Mouse (Mus musculus): Measurements from ENCODE around the gene 2010003K11Rik. TPM values are rescaled to one million over a fixed set of nuclear protein-coding genes. Genes with fewer than 3 reads are reported as not detected.
A peak's percentile ranks its signal among the peaks of the same experiment; 100 is the strongest.

The 2010003K11Rik gene
- polyA plus RNA-seq, 1 experiment from 2014 or later: 2.5 TPM

DNA sequence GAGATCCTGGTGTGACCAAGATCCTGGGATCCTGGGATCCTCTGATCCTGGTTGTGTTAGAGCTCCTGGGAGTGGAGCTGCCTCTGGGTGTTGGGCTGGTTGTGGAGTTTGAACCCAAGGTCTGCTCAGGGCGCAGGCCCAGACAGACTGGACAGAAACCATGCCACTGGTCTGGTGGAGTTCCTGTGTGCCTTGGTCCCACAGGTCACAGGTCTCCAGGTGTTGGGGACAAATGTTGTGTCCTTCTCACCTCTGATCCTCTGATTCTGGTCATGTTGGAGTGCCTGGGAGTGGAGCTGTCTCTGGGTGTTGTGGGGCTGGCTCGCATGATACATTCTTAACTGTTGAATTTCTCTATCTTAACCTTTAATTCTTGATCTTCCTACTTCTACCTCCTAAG lies 36.3 kb upstream of the 2010003K11Rik start:
- Histone ChIP-seq H3K9ac (ENCODE audit: low read length) (no peak overlapping the region), H3K27ac (ENCODE audit: low read length) (no peak overlapping the region), H3K36me3 (ENCODE audit: control insufficient read depth, insufficient read depth, low read length) (no peaks in the 10 kb centered on the region), H3K4me2 (ENCODE audit: low read depth, low read length) (no peak overlapping the region), H3K4me3 (replicated peaks; ENCODE audit: low read length) (no peak overlapping the region), H3K9me3 (replicated peaks; ENCODE audit: control insufficient read depth, low read length) (no peaks in the 10 kb centered on the region), H3K4me1 (ENCODE audit: control insufficient read depth, insufficient read depth, low read length) (no peaks in the 10 kb centered on the region), H3K27me3 (ENCODE audit: control insufficient read depth, insufficient read depth, low read length) (no peaks in the 10 kb centered on the region)
- 88% methylated on average over 2 of the region's 2 CpGs for WGBS
- no peak for ATAC-seq (ENCODE audit: insufficient read depth, low FRiP score)

DNA sequence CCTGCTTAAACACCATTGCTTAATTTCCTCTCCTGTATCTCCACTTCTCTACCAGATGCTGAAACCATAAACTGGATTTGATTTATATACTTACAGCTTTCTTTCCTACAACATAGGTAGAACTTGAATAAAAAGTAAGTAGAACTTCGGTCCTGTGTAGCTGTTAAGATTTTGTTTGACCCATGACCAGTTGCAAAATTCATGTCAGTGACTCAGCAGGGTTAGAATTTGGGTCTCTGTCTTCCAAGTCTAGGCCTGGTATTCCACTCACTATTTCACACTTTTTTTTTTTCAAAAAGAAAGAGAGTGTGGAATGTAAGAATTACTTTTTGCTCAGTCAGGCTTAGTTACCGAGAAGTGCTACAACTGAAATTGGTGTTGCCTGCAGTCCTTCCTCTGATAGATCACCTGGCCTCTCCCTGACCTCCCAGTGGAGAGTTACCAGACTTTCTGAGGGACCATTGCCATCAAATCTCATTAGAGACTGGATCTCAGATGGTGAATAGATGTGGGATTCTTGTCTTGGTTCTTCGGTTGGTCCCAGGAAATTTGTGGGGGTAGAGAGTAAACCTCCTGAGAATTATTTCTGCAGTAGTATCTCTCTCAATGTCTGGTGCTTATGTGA lies 23.2 kb upstream of the 2010003K11Rik start:
- no peak overlapping the region for H3K27ac ChIP-seq (ENCODE audit: low read length)
- no peak overlapping the region for H3K9ac ChIP-seq (ENCODE audit: low read length)
- H3K4me2 ChIP-seq (ENCODE audit: low read depth, low read length): no peak overlapping the region
- H3K27me3 ChIP-seq (ENCODE audit: control insufficient read depth, insufficient read depth, low read length): no peaks in the 10 kb centered on the region
- no peaks in the 10 kb centered on the region for H3K9me3 ChIP-seq (replicated peaks; ENCODE audit: control insufficient read depth, low read length)
- WGBS: 77% methylated on average over 3 of the region's 3 CpGs
- H3K4me1 ChIP-seq (ENCODE audit: control insufficient read depth, insufficient read depth, low read length): no peaks in the 10 kb centered on the region
- no peaks in the 10 kb centered on the region for H3K36me3 ChIP-seq (ENCODE audit: control insufficient read depth, insufficient read depth, low read length)
- no peak overlapping the region for H3K4me3 ChIP-seq (replicated peaks; ENCODE audit: low read length)
- ATAC-seq (ENCODE audit: insufficient read depth, low FRiP score): no peak

DNA sequence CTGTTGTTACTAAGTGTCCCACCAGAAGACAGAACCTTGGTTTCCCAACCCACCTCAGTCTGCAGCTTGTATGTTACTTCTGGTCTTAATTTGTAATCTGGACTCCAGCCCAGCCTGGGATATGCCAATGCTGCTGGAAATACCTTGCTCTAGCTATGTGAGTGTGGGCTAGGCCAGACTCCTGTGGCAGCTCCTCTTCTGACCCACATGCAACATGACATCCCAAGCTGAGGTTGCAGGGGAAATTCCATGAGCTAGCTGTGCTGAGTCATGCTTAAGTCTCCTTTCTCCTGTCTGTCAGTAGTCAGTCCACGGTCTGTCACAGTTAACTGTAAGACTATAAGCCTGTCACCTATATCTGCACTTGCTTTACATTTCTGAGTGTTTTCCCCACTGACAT lies 19.1 kb upstream of the 2010003K11Rik start:
- WGBS: 90% methylated on average over 1 of the region's 1 CpGs
- Histone ChIP-seq H3K27me3 (ENCODE audit: control insufficient read depth, insufficient read depth, low read length) (no peaks in the 10 kb centered on the region), H3K9ac (ENCODE audit: low read length) (no peak overlapping the region), H3K27ac (ENCODE audit: low read length) (no peak overlapping the region), H3K36me3 (ENCODE audit: control insufficient read depth, insufficient read depth, low read length) (no peaks in the 10 kb centered on the region), H3K4me3 (replicated peaks; ENCODE audit: low read length) (no peak overlapping the region), H3K4me1 (ENCODE audit: control insufficient read depth, insufficient read depth, low read length) (peaks cover 9% of the 10 kb centered on the region), H3K9me3 (replicated peaks; ENCODE audit: control insufficient read depth, low read length) (no peaks in the 10 kb centered on the region), H3K4me2 (ENCODE audit: low read depth, low read length) (no peak overlapping the region)
- ATAC-seq (ENCODE audit: insufficient read depth, low FRiP score): no peak

DNA sequence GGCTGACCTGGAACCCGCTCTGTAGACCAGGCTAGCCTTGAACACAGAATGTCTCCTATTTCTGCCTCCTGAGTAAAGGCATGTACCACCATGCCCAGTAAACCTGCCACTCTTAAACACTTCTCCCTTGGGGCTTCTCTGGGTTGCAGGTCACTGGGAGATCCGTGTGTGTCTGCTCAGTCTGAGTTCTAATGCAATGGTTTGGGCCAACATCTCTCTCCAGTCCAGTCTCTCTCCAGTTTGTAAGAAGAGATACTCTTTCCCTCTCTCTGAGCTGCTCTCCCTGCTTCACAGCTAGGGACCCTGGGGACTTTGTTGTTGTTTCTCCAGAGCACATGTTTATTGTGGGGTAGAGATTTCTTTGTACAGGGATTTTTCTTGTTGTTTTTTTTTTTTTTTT lies 17.9 kb upstream of the 2010003K11Rik start:
- Histone ChIP-seq H3K36me3 (ENCODE audit: control insufficient read depth, insufficient read depth, low read length) (no peaks in the 10 kb centered on the region), H3K9ac (ENCODE audit: low read length) (no peak overlapping the region), H3K4me3 (replicated peaks; ENCODE audit: low read length) (no peak overlapping the region), H3K27me3 (ENCODE audit: control insufficient read depth, insufficient read depth, low read length) (no peaks in the 10 kb centered on the region), H3K4me1 (ENCODE audit: control insufficient read depth, insufficient read depth, low read length) (peaks cover 9% of the 10 kb centered on the region), H3K9me3 (replicated peaks; ENCODE audit: control insufficient read depth, low read length) (no peaks in the 10 kb centered on the region), H3K27ac (ENCODE audit: low read length) (no peak overlapping the region), H3K4me2 (ENCODE audit: low read depth, low read length) (no peak overlapping the region)
- no peak for ATAC-seq (ENCODE audit: insufficient read depth, low FRiP score)
- 53% methylated on average over 2 of the region's 2 CpGs for WGBS

DNA sequence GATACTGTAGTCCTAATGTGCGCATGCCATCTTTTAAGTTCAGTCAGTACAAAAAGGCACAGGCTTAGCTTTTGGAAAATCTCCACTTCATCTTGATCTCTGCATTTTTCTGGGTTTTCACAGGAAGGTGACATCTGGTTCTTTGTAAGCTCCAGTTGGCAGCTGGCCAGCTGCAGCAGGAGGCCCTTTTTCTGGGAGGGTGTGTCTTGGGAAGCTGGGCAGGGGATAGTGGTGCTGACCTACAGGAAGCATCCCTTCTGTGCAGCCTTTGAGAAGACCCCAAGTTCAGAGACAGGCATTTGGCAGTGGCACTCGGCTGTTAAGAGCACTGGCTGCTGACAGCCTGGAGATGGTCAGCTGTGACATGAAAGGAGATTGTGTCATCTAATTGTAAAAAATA lies 17.4 kb upstream of the 2010003K11Rik start:
- Histone ChIP-seq H3K4me1 (ENCODE audit: control insufficient read depth, insufficient read depth, low read length) (peaks cover 14% of the 10 kb centered on the region), H3K9ac (ENCODE audit: low read length) (no peak overlapping the region), H3K27ac (ENCODE audit: low read length) (no peak overlapping the region), H3K4me2 (ENCODE audit: low read depth, low read length) (no peak overlapping the region), H3K36me3 (ENCODE audit: control insufficient read depth, insufficient read depth, low read length) (no peaks in the 10 kb centered on the region), H3K27me3 (ENCODE audit: control insufficient read depth, insufficient read depth, low read length) (no peaks in the 10 kb centered on the region), H3K4me3 (replicated peaks; ENCODE audit: low read length) (no peak overlapping the region), H3K9me3 (replicated peaks; ENCODE audit: control insufficient read depth, low read length) (no peaks in the 10 kb centered on the region)
- 43% methylated on average over 2 of the region's 2 CpGs for WGBS
- no peak for ATAC-seq (ENCODE audit: insufficient read depth, low FRiP score)

DNA sequence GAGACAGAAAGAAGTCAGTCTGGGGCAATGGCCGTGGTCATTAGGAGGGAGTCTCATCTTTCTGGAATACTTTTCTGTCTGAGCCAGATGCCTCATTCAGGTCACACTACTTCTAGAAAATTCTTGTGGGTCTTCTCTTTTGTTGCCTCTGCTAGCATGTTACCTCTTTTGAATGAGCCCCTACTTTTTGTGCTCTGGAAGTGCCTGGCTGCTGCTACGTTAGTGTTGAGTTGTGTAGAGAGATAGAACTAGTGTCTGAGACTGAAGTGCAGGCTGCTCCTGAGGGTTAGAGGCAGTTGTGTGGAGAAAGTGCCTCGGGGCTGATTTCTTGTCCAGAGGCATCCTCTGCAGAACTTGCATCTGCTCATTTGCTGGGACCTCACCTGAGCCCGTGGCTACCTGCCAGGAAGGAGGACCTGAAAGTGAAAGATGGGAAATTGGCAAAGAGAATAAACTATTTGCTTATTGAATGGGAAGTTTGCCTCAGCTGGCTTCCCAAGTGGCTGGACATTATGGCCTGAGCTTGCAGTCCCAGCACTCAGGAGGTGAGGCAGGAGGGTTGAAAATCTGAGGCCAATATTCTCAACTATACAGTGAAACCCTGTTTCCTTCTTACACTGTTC lies 15.0 kb upstream of the 2010003K11Rik start:
- ATAC-seq (ENCODE audit: insufficient read depth, low FRiP score): no peak
- H3K4me3 ChIP-seq (replicated peaks; ENCODE audit: low read length): no peak overlapping the region
- no peak overlapping the region for H3K27ac ChIP-seq (ENCODE audit: low read length)
- no peaks in the 10 kb centered on the region for H3K27me3 ChIP-seq (ENCODE audit: control insufficient read depth, insufficient read depth, low read length)
- no peaks in the 10 kb centered on the region for H3K9me3 ChIP-seq (replicated peaks; ENCODE audit: control insufficient read depth, low read length)
- H3K9ac ChIP-seq (ENCODE audit: low read length): no peak overlapping the region
- H3K4me1 ChIP-seq (ENCODE audit: control insufficient read depth, insufficient read depth, low read length): peaks cover 16% of the 10 kb centered on the region
- no peaks in the 10 kb centered on the region for H3K36me3 ChIP-seq (ENCODE audit: control insufficient read depth, insufficient read depth, low read length)
- no peak overlapping the region for H3K4me2 ChIP-seq (ENCODE audit: low read depth, low read length)
- WGBS: 70% methylated on average over 4 of the region's 4 CpGs

DNA sequence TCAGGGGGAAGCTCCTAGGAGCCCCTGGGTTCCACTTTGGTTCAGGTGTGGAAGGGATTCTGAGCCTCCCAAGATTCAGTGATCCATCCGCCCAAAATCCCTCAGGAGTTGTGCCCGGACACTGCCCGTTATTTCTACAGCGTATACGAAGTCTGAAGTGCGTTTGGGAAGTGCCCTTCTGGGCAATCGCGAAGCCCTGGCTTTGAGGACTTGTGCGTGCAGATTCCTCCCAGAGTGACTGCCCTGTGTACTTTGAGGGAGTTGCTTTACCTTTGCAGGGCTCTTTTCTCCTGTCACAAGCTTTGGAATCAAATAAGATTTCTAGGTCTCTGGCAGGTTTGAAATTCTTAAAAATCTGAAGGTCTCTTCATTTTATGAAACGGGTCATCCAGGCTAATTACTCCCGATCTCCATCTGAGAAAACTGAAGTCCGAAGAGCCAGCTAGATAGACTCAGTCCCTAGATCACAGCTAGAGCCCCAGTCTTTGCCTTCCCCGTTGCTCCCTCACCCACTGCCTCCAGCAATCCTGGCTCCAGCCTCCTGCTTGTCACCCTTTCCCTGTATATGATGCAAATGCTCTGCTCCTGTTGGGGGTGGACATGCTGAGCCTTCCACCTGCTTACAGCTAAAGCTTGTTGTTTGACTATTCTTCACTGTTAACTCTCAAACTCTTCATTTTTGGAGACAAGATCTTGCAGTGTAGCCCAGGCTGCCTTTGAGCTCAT lies 12.9 kb upstream of the 2010003K11Rik start:
- peak overlapping the region; percentile 82 for H3K4me3 ChIP-seq (replicated peaks; ENCODE audit: low read length)
- no peak overlapping the region for H3K27ac ChIP-seq (ENCODE audit: low read length)
- WGBS: 8% methylated on average over 13 of the region's 13 CpGs
- H3K4me1 ChIP-seq (ENCODE audit: control insufficient read depth, insufficient read depth, low read length): peaks cover 16% of the 10 kb centered on the region
- H3K36me3 ChIP-seq (ENCODE audit: control insufficient read depth, insufficient read depth, low read length): no peaks in the 10 kb centered on the region
- H3K27me3 ChIP-seq (ENCODE audit: control insufficient read depth, insufficient read depth, low read length): no peaks in the 10 kb centered on the region
- H3K9ac ChIP-seq (ENCODE audit: low read length): peak overlapping the region; percentile 73
- no peaks in the 10 kb centered on the region for H3K9me3 ChIP-seq (replicated peaks; ENCODE audit: control insufficient read depth, low read length)
- no peak for ATAC-seq (ENCODE audit: insufficient read depth, low FRiP score)
- peak overlapping the region; percentile 82 for H3K4me2 ChIP-seq (ENCODE audit: low read depth, low read length)

DNA sequence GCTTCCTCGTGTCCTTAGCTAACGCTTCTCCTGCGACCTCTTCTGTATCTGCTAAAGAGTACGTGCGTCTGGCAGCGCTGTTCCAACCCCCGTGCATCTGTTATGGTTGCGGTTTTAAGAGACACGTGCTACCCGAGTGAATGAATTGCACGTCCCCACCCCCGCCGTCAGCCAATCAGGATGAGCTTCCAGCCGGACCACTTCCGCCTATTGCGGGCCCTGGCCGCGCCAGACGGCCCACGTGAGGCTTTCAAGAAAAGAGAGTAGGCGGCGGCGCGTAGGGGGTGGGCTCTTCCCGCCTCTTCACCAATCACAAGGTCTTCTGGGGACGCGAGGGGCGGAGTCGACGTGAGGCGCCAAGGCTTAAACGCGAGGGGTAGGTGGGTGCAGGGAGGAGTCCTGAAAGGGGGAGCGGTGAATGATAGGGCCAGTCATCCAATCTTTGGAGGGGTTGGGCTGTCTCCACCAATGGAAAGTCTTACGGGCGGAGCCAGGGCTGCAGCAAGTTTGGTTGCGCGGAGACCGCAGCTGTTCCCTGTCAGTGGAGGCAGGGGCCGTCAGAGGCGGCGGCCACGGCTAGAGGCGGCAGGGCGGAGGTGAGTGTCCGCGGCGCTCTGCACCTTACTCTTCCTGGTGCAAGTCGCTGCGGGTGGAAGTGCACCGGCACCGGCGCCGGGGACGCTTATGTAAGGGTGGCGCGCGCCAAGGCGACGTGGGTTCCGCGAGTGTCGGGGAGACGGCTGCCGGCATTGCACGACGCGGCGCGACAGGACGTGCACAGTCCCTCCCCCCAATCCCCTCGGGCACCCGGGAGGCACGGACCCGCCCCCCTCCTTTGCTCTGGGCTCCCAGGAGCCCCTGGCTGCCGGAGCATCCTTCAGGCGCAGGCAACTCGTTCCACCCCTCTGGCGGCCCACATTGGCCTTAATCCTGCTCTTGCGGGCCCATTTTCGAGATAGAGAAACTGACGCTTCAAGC lies 11.9 kb upstream of the 2010003K11Rik start, which contains the start of gene Pcx:
Gene Pcx, plus strand, starts transcription at position 487 of the 978 bp plus-strand sequence.
- H3K9me3 ChIP-seq (replicated peaks; ENCODE audit: control insufficient read depth, low read length): no peaks in the 10 kb centered on the region
- H3K4me2 ChIP-seq (ENCODE audit: low read depth, low read length): peak within 1 kb of the TSS; percentile 93
- H3K9ac ChIP-seq (ENCODE audit: low read length): peak within 1 kb of the TSS; percentile 73
- peak within 1 kb of the TSS; percentile 32; the same call in 1 of the 2 replicates for H3K27ac ChIP-seq (ENCODE audit: low read length)
- no peaks in the 10 kb centered on the region for H3K36me3 ChIP-seq (ENCODE audit: control insufficient read depth, insufficient read depth, low read length)
- no peaks in the 10 kb centered on the region for H3K27me3 ChIP-seq (ENCODE audit: control insufficient read depth, insufficient read depth, low read length)
- ATAC-seq (ENCODE audit: insufficient read depth, low FRiP score): peak; percentile 99
- peak within 1 kb of the TSS; percentile 82 for H3K4me3 ChIP-seq (replicated peaks; ENCODE audit: low read length)
- WGBS: under 1% methylated on average over 82 of the region's 82 CpGs
- peaks cover 9% of the 10 kb centered on the region for H3K4me1 ChIP-seq (ENCODE audit: control insufficient read depth, insufficient read depth, low read length)

All from stomach, embryonic 16.5 days (tissue).